Mouse (Mus musculus): ENCODE results near the gene Rassf7. TPM values are rescaled to one million over a fixed set of nuclear protein-coding genes. Genes with fewer than 3 reads are reported as not detected.

Rassf7 gene
- total and polyA plus RNA-seq, 3 experiments = 4.1 to 11.6 (median 8.1) TPM

DNA sequence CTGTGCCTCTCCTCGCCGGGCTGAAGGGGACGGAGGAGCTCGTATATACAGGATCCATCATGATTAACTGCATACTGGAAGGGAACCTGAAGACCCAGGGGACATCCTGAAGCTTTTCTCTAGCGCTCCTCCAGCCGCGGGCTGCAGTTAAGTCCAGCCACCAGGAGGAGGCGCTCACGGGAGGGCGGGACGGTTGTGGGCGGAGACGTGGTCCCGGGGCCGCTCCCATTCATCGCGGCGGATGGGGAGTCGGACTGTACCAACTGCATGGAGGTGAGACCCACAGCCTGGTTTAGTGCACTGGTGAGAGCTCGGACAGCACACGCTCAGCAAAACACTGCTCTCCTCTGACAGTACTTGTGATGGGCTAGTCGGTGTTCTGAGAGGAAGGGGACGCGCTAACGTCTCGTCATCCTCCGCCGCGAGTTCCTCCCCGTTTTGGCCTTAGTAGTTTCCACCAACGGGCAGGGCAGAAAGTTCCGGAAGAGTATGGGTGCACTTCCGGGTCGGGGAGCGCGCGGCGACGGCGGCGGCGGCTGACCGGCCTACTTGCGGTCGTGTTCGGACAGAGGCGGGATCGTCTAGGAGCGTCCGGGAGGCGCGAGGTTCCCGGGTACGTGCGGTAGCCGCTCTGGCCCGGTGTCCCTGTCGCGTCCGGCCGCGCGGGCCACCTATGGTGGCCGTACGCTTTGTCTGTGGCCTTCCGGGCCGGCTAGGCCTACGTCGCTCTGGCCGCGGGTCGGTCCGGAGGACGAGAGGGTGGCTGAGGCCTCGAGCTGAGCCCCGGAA lies 12.8 kb downstream of the Rassf7 start, which contains the start of gene Phrf1 (continued):
- peak; percentile 88 for TF ChIP-seq HCFC1 (IDR thresholded peaks at IDR 0.05; ENCODE audit: low read depth, low read length)
- TF ChIP-seq GABPA (IDR thresholded peaks at IDR 0.05; ENCODE audit: insufficient replicate concordance, low read depth, low read length) = no peak; the same call in 1 of the 2 replicates
- no peak; the same call in 1 of the 2 replicates for TF ChIP-seq TCF12 (IDR thresholded peaks at IDR 0.05; ENCODE audit: low read depth, low read length)
- TF ChIP-seq EP300 (IDR thresholded peaks at IDR 0.05; ENCODE audit: low read length) = no peak
- TF ChIP-seq CHD1 (IDR thresholded peaks at IDR 0.05; ENCODE audit: low read depth, low read length) = peak; percentile 100
- TF ChIP-seq TBP (conservative IDR thresholded peaks at IDR 0.05; ENCODE audit: low read depth, low read length) = no peak
- TF ChIP-seq JUND (conservative IDR thresholded peaks at IDR 0.05; ENCODE audit: low read depth, low read length) = no peak
- TF ChIP-seq PAX5 (IDR thresholded peaks at IDR 0.05; ENCODE audit: low read length) = no peak
- peak; percentile 80 for TF ChIP-seq SMC3 (IDR thresholded peaks at IDR 0.05; ENCODE audit: low read depth, low read length)
- peak; percentile 16; the same call in 1 of the 2 replicates for TF ChIP-seq RCOR1 (conservative IDR thresholded peaks at IDR 0.05; ENCODE audit: low read depth, low read length)
- TF ChIP-seq MAZ (IDR thresholded peaks at IDR 0.05; ENCODE audit: low read depth, low read length) = peak; percentile 42
- TF ChIP-seq IRF4 (IDR thresholded peaks at IDR 0.05; ENCODE audit: low read depth, low read length) = peak; percentile 61
- TF ChIP-seq MEF2A (IDR thresholded peaks at IDR 0.05; ENCODE audit: borderline replicate concordance, low read depth, low read length) = no peak; the same call in 1 of the 2 replicates
- peak; percentile 75 for TF ChIP-seq NELFE (IDR thresholded peaks at IDR 0.05; ENCODE audit: low read depth, low read length)
- peak; percentile 41; the same call in 1 of the 2 replicates for TF ChIP-seq MAX (IDR thresholded peaks at IDR 0.05; ENCODE audit: low read length)
- TF ChIP-seq ZC3H11A (IDR thresholded peaks at IDR 0.05; ENCODE audit: low read depth, low read length) = no peak
- no peak for TF ChIP-seq CHD2 (IDR thresholded peaks at IDR 0.05; ENCODE audit: low read length)
- no peak for TF ChIP-seq USF1 (IDR thresholded peaks at IDR 0.05; ENCODE audit: low read depth, low read length)
- TF ChIP-seq USF2 (conservative IDR thresholded peaks at IDR 0.05; ENCODE audit: low read depth, low read length) = no peak
- TF ChIP-seq RAD21 (IDR thresholded peaks at IDR 0.05; ENCODE audit: low read depth, low read length) = peak; percentile 47
- TF ChIP-seq CTCF (conservative IDR thresholded peaks at IDR 0.05 in 1 of 2, IDR thresholded peaks at IDR 0.05 in 1 of 2; ENCODE audit: low read depth in 2 of 2, low read length in 2 of 2) = peak; percentile 61 to 90
- no peak for TF ChIP-seq MXI1 (IDR thresholded peaks at IDR 0.05; ENCODE audit: low read depth, low read length)
- peak; percentile 90 for TF ChIP-seq ELF1 (IDR thresholded peaks at IDR 0.05; ENCODE audit: low read depth, low read length)

GRCm38 (mm10) chr7:141229702-141230101 lies 14.0 kb downstream of the Rassf7 start:
- Histone ChIP-seq H3K27me3 (replicated peaks) (peaks cover 13% of the 10 kb centered on the region), H3K4me2 (ENCODE audit: insufficient read depth, low read depth, poor library complexity, severe bottlenecking) (peak overlapping the region; percentile 96), H3K79me2 (replicated peaks; ENCODE audit: control insufficient read depth, extremely low read depth, insufficient read depth, poor library complexity, severe bottlenecking) (peaks cover 48% of the 10 kb centered on the region), H3K27ac (ENCODE audit: insufficient read depth, low read depth) (no peak overlapping the region), H3K4me3 (replicated peaks in 1 of 3; ENCODE audit: low read depth in 2 of 3, low read length in 2 of 3, poor library complexity in 1 of 3) (peak overlapping the region; percentile 88 to 100 (median 99)), H3K9ac (ENCODE audit: insufficient read depth, low read depth) (peak overlapping the region; percentile 95), H3K36me3 (replicated peaks in 1 of 2; ENCODE audit: control insufficient read depth in 1 of 2, insufficient read depth in 1 of 2, low read length in 1 of 2) (peaks cover 33 to 45% of the 10 kb centered on the region in 2 experiments), H3K4me1 (ENCODE audit: control insufficient read depth in 1 of 2, insufficient read depth in 2 of 2) (peaks cover 4 to 30% of the 10 kb centered on the region in 2 experiments; a peak in 3 of 4 replicates), H3K9me3 (replicated peaks; ENCODE audit: low read length) (peaks cover 7% of the 10 kb centered on the region)
- TF ChIP-seq CTCF (conservative IDR thresholded peaks at IDR 0.05 in 1 of 2, IDR thresholded peaks at IDR 0.05 in 1 of 2; ENCODE audit: low read depth in 2 of 2, low read length in 2 of 2) (no peak), GABPA (IDR thresholded peaks at IDR 0.05; ENCODE audit: insufficient replicate concordance, low read depth, low read length) (no peak), UBTF (IDR thresholded peaks at IDR 0.05; ENCODE audit: low read depth, low read length) (no peak)
- in situ Hi-C loops (cut with MboI; ENCODE audit: low pct_ligation_motif_present, low pct_unique_long_range_greater_than_20kb, low sequenced_read_pairs) (no loop called here), dilution Hi-C loops (cut with MboI; ENCODE audit: extremely low pct_ligation_motif_present, extremely low pct_unique_long_range_greater_than_20kb, low sequenced_read_pairs) (no loop called here)
- DNase-seq (ENCODE audit: extremely low read depth) = no peak

All from CH12.LX (cell line).